Mouse (Mus musculus) urinary bladder, adult 2 months (tissue): ENCODE measurements around the gene Upk3a. TPM values are rescaled to one million over a fixed set of nuclear protein-coding genes. Genes with fewer than 3 reads are reported as not detected.

ENCODE experiments used
- DNase-seq: peaks from one replicate; pipeline ENCODE4 v3.0.0; 2022; ENCODE audit warnings: low spot score
- polyA plus RNA-seq: library from polyadenylated mRNA; depleted of rRNA; stranded (reverse); fragments of >200 nt; gene quantifications from 2 replicates; pipeline ENCODE4 v1.2.3, GENCODE M21; 2012; rRNA removed

Upk3a gene
- polyA plus RNA-seq, 1 experiment = 1,493 TPM

DNA sequence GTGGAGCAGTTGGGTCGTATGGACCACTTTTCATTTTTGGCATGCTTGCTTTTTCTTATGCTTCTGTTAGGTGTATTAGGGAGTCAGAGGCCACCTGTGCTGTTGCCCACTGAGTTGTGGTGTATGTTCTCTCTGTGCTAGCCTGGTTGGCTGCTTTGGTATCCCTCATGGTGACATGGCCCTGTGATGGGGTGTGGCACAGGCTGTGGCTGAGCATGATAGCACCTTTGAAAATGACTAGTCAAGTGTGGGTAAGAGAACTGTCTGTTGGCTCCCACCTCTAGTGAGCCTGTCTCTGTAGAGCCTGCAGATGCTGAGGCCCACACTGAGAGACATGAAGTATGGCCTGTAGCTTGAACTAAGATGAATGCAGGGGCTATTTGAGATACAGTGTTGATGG, 32.8 kb downstream of the Upk3a start:
- DNase-seq = no peak

DNA sequence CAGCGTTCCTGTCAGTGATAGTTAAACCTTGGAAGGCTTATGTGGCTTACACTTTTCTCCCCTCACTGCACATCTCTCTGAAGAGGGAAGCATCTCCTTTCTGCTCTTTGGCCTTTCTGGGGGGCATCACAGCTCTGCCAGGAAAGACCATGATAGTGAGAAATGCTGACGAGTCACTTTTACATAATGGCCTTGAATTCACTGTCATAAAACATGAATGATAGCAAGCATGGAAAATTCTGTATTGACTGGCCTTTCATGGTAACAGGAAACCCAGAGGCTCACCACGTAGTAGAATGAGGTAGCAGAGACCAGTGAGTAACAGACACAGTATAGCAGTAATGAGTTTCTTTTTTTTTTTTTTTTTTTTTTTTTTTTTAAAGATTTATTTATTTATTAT, 37.2 kb downstream of the Upk3a start:
- DNase-seq = no peak

DNA sequence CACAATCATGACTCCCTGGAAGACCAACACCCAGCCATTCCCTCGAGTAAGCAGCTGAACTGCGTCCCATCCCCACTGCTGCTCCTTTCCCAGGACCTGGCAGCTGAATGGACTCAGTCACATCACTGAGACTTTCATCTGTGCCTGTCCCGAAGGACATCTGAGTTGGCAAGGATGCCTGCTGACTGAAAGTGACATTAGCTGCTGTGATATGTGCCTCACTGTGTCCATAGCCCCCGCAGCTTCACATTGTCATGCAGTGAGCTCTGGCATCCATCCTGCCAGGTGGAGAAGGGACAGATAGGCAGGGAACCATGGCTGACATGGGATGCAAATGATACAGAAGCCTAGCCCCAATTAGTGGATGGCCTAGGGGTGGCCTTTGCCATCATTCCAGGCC, 38.2 kb downstream of the Upk3a start:
- DNase-seq = no peak

DNA sequence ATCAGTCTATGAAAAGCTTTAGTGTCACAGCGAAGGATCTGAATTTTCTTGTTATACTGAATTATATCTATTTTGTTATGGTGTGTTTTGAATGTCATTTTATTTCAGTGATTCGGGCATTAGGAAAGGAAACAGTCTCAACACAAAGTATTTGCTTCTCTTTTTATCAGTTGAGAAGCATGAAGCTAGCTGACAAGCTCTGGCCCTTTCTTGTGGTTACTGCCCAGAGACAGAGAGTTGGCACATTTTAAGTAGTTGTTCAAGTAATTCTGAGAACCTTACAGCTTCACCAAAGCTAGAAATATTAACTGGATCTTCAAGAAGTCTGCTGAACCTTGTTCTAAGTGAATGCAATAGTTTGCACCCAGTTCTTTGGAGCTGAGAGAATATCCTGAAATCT, 46.5 kb downstream of the Upk3a start:
- DNase-seq = no peak

DNA sequence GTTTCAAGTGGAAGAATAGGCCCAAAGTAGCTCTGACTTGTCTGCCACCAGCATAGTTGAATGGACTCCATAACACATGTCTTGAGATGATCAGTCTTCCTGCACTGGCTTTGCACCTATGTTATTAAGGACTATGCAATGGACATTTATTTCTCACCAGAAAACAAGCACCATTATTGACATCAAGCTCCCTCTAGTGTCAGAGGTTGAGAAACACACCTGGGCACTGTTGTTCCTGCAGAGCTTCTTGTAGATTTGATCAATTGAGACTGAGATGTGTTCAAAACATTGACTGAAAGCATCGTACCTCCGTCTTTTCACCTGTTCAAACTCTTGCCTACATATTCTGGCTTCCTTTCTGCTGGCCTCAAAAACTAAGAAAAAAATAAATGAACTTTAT, 53.6 kb downstream of the Upk3a start:
- no peak for DNase-seq

Other genes with a start within 250 kb of the Upk3a start
- 1.9 and 3.9 TPM in 2 replicates for gene Phf21b, start 161.1 kb upstream of the Upk3a start, polyA plus RNA-seq
- 0.52 and 0.63 TPM in 2 replicates for gene Gm29666, start 97.1 kb upstream of the Upk3a start, polyA plus RNA-seq
- gene Nup50, start 93.7 kb upstream of the Upk3a start, polyA plus RNA-seq = 10.1 and 13.9 TPM in 2 replicates
- gene 5031439G07Rik, start 28.6 kb upstream of the Upk3a start, polyA plus RNA-seq = 21.5 and 28.5 TPM in 2 replicates
- 45.2 and 45.9 TPM in 2 replicates for gene Fam118a, start 11.8 kb downstream of the Upk3a start, polyA plus RNA-seq
- gene Smc1b, start 114.8 kb downstream of the Upk3a start, polyA plus RNA-seq = 0.21 and 0.22 TPM in 2 replicates
- 0.63 and 0.83 TPM in 2 replicates for gene Ribc2, start 114.9 kb downstream of the Upk3a start, polyA plus RNA-seq
- 489 and 829 TPM in 2 replicates for gene Fbln1, start 188.8 kb downstream of the Upk3a start, polyA plus RNA-seq